Mouse (Mus musculus) adrenal gland, postnatal 4 days (tissue): ENCODE results near the gene Ttyh2. TPM values are rescaled to one million over a fixed set of nuclear protein-coding genes. Genes with fewer than 3 reads are reported as not detected.

ENCODE experiments used
- DNase-seq, 2 experiments: peaks; one replicate each; pipeline ENCODE4 v3.0.0; 2021 to 2022; ENCODE audit warnings: low spot score in 2 of 2, mixed read lengths in 2 of 2
- total RNA-seq, 2 experiments: library from RNA; stranded (reverse); gene quantifications; 2 replicates each; pipeline ENCODE4 v1.2.3; 2021

The Ttyh2 gene
- total RNA-seq, 2 experiments from 2014 or later, result 108 to 113 TPM

DNA sequence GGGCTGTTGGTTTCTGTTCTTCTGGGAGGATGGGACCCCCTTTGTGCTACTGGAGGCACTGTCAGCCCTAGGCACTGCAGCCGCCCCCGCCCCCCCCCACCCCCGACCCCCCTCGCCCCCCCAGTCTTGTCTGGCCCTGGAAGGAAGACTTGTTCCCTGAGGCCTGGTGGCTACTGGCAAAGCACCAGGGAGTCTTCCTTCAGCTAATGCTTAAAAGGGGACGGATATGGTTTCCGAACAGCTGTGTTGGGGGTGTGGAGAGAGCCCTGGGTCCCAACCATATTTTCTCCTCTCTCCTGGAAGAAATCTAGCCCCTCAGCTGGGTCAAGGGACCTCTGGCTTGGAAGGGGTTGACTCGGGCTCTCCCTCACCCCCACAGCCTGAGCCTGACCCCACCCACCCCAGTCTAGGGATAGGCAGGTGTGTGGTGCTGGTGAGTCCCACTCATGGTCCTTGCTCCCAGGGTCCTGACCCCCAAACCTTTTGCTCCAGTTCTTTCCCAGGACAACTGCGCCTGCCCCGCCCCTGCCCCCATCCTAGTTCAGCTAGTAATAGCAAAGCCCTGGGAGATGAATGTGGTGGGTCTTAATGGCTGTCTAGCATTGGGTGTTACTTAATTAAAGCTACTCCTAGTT lies 1.8 kb downstream of the Ttyh2 start:
- no peak for DNase-seq

DNA sequence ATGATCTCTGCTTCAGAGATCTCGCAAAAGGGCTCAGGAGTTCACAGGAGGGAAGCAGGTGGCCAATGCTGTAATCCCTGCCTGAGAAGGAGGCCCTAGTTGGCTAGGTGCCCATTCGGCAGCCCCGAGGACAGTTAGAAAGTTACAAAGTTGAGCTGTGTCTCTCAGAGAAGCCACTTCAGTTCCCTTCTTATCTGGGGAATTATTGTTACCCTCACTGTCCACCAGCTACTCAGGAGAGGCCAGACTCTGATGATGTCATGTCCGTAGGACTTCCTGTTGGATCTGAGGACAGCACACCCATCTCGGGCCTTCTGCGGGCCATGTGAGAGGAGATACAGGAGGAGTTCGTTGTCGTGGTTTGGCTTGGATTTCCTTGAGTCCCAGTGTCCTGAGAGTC lies 4.4 kb downstream of the Ttyh2 start:
- DNase-seq, result no peak

DNA sequence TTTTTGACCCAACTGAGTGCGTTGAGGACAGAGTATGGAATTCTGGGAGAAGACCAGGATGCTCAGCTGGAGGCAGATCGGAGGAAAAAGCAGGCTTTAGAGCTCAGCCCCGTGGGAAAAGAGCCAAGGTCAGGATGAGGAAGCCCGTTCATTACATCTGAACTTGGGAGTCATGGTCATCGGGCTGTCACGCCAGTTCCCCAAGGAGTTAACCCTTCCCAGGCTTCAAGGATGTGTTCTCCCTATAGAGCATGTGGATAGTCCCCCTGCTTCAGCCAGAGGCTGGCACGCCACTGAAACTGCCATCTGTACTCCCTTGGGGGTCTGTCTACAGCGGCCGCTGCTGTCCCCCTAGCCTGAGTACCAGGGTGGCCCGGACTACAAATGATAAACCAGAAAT lies 5.1 kb downstream of the Ttyh2 start:
- no peak for DNase-seq

DNA sequence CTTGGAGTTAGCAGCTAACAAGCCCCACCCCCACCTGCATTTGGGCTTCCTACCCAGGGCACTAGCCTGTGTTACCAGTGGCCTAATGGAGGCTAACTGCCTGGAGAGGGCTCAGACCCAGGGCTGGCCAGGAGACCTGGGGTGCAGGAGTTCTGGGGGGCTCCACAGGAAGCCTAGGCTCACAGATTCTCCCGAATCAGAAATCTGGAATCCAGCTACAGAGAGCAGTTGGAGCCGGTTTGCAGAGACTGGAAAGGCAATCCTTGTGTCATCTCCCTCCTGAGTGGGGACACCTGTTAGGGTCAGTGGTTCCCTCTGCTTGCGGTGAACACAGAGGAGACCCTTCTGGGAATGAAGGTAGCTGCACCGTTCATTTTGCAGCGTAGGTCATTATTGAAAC lies 5.8 kb downstream of the Ttyh2 start:
- DNase-seq, result no peak

DNA sequence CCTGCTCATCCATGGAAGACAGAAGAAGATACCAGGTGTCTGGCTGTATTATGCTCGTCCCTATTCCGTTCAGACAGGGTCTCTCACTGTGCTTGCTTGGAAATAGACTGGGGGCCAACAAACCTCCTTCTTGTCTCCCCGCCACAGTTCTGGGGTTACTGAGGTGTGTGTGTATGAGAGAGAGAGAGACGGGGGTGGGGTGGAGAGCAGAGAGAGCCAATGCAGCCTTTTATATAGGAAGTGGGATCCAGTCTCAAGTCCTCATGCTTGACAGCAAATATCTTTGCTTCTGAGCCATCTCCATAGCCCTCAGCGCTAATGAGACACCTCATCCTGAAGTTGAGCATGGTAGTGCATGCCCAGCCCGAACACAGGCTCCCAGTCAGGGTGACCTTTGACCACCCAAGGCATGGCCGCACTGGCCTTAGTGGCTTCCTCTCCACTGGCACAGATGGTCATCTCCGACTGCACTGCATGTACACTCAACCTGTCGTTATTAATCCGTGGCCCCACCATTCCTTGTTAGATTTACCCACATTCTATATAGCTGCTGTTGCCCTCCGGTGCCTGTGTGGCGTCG lies 7.2 kb downstream of the Ttyh2 start:
- no peak for DNase-seq

DNA sequence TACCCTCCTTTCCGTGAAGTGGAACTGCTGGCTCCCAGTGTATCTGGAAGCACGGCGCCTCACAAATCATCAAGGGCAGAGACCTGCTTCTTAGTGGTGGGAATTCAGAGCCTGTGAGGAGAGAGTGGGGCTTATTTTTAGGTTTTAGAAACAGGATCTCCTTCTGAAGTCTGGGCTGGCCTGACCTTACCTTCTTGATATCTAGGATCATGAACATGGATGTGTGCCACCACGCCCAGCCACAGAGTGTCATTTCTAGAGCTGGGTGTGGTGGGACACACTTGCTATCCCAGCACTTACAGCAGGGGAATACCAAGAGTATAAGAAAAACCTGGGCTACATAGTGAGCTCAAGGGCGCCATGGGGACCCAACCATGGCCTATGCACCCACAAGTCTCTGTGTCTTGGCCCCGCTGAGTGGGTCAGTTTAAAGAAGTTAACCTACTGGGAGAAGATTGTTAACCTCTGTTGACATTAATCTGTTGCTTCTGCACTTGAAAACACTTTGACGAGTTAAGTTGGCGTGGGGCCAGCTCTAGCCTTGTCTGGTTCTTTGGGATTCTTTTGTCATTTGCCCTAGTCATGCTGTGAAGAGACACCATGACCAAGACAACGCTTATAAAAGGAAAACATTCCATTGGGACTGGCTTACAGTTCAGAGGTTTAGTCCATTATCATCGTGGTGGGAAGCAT lies 7.9 kb downstream of the Ttyh2 start:
- DNase-seq, result no peak

DNA sequence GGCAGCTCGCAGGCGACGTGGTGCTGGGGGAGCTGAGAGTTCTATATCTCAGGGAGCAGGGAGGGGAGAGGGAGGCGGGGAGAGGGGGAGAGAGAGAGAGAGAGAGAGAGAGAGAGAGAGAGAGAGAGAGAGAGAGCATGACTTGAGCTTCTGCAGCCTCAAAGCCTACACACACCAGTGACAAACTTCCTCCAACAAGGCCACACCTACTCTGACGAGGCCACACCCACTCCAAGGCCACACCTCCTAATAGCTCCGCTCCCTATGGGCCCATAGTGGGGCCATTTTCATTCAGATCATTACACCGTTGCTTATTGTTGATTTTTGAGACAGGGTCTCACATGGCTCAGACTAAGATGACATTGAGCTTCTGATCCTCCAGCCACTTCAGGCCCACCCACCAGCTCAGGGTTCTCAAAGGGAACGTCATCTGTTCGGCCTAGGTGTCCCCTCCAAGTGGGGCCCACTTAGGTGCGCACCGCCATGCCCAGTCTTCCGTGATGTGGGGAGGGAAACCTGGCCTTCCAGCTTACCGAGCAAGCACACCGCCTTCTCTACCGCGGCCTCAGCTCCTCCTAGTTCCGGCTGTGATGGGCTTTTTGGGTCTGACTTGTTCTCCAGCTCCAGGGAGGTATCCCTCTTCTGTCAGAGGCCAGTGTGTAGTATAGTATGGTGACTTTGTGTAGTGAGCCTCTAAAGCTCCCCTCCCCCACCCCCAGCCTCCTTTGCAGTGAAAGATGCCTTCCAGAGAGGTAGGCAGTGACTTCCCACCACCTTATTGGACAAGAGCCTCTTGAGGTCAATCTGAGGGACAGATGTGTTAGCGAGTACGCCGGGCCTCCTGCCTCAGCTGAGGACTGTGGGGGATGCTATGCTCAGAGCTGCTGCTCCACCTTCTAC lies 8.7 kb downstream of the Ttyh2 start:
- DNase-seq, result no peak

DNA sequence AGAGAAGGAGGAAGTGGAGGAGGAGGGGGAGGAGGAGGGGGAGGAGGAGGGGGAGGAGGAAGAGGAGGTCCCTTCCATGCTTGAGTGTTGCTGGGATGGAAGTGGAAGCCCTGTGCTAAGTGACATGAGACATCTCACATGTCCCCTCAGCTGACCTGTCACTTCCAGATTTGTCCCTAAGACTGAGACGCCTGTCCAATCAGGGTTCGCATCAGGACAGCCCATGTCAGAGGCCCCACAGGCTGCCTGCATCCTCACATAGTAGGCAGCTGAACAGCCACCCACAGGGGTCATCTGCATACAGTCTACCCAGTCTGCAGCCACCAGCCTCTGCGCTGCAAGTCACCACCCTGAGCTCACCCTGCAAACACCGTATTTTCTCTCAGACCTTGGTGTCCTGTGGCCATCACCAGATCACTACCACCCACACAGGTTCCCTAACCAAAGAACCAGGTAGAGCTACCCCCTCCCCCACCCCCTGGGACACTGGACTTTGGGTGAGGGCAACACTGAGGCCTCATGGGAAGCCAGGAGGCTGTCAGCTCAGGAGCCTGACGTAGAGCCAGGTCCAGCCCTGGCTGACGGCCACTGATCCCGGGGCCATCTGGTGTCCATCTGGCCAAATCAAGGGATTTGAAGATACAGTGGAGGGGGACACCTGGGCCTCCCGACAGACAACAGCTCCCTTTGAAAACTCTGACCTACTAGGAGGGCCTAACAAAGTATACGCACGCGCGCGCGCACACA lies 9.6 kb downstream of the Ttyh2 start:
- DNase-seq, result no peak

DNA sequence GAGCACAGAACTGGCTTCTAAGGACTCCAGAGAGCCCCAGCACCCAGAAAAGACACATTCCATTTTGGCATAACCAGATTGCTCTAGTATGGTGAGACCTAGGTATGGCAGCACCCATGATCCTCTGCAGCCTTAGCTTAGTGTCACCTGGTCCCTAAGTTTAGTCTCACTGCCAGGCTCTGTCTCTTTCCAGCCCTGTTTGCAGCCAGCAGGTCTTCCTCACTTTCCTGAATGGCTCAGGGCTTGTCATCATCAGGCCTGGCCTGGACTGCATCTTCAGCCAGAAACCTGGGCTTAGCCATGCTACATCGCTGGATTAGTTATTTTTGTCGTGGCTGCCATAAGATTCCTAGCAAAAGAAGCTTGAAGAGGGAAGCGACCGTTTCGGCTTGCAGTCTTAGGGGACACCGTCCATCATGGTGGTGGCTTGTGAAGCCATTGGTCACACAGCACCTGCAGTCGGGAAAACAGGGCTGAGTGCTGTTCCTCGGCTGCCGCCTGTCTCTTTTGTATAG lies 10.4 kb downstream of the Ttyh2 start:
- no peak for DNase-seq

DNA sequence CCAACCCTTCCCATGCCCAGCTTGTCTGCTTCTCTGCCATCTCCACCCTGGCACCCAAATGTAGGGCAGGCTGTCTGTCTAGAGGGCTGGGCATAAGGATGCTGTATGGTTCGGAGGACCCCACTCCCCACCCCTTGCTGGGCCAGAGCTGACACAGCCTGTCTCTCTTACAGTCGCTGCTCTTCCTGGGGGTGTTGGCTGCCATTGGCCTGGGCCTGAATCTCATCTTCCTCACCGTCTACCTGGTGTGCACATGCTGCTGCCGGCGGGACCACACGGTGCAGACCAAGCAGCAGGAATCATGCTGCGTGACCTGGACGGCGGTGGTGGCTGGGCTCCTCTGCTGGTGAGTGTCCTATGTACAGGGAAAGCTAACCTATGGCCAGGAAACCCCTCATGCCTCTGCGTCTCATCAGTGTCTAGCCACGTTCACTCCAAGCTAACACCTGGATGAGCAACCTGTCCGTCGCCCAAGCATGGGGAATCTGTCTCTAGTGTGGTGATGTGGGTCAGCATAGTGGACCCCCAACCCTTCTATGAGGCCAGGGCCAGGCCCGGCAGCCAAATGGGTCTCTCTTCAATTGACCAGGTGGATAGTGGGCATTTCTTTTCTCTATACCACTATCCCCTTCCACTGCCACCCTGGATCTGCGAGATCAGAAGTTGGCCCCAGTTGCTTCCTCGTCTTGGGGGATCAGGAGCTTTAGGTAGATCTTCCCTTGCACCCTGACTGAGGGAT lies 11.2 kb downstream of the Ttyh2 start:
- no peak for DNase-seq

DNA sequence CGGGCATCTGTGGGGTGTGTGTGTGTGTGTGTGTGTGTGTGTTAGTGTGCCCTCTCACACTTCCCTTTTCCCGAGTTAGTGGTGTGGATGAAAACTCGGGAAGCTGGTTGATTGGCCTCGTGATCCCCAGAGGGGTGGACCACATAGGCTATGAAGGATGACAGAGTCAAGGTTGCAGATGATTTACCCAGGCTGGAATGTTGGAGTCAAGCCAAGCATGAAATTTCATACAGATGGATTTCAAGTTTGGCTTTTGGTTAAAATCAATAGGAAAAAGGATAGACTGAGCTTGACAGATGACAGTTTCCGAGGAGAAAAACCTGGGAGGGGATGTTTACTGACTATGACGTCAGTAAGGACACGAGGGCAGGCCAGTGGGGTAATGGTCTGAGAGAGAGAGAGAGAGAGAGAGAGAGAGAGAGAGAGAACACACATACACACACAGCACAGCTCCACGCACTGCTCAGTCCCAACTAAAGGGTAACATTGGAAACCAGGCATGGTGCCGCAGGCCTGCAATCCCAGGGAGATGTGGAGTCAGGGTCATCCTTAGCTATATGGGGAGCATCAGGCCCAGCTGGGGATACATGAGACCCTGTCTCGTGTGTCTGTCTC lies 12.4 kb downstream of the Ttyh2 start:
- no peak for DNase-seq

DNA sequence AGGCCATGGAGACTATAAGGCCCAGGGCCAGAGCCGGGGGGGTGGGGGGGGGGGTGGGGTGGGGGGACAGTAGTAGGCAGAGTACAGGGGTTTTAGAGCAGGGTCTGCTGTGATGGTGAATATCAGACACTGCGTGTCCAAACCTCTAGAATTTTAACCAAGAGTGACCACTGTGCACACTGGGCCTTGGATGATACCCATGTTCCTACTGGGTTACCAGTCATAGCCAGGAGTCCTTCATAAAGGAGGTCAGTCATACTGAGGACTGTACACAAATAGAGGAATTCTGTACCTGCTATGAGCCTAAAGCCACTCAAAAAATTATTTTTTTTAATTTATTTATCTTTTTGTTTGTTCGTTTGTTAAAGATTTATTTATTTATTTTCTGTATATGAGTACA lies 13.5 kb downstream of the Ttyh2 start:
- DNase-seq, result no peak

DNA sequence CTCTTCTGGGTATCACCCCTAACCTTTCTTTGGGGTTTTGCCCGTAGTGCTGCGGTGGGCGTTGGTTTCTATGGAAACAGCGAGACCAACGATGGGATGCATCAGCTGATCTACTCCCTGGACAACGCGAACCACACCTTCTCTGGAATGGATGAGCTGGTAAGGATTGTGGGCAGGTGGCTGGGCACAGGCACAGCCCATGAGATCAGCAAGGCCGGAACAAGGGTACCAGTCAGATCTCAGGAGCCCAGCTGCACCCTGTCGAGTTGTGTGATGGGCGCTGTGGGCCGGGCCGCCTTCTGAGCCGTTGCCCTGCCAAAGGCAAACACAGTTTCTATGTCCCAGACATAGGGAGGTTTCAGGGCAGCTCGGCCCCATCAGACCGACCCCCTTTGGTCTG lies 15.0 kb downstream of the Ttyh2 start:
- no peak for DNase-seq

DNA sequence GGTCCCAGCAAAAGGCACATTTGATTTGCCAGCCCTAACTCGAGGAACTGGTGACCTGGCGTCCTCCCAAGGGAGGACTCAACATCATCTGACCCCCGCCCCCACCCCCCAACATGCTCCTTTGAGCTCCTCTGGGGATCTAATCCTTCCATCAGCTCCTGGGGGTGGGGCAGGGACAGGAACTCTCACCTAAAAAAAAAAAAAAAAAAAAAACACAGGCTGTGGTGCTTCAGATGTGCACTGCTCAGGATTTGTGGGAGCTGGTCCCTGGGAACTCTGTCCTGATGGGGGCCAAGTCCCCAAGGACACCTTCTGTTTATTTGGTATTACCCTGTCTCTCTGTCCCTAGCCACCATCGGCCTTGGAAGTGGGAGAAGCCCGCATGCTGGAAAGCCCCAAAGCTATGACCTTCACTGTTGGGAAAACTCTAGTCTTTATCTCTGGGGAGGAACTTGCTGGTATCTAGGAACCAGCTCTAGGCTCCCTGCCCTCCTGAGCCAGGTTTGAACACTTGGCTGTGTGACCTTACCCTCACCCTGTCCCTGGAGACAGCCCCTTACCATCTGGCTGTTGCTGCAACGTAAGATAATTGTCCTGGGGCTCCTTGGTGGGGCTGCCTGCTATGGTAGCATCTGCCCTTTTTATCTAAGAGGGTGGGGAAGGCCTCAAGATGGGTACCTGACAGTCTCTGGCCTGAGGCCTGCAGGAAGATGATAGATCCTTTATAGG lies 16.4 kb downstream of the Ttyh2 start:
- no peak for DNase-seq

DNA sequence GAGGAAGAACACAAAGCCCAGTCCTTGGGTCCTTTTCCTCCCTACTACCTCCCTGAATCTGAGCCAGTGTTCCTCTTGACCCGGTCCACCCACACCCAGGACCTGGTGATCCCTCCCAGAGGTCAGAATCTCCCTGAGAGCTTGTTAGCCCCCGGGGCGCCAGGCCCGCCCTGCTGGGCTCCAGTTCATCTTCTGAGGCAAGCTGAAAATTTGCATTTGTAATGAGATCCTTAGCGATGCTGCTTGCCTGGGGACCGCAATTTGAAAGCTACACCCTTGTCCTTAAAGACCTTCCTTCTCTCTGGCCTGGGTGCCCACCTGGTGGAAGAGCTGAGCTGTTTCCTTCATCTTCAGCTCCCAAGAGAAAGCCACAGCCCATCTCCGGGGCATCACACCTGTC lies 17.4 kb downstream of the Ttyh2 start:
- no peak for DNase-seq

DNA sequence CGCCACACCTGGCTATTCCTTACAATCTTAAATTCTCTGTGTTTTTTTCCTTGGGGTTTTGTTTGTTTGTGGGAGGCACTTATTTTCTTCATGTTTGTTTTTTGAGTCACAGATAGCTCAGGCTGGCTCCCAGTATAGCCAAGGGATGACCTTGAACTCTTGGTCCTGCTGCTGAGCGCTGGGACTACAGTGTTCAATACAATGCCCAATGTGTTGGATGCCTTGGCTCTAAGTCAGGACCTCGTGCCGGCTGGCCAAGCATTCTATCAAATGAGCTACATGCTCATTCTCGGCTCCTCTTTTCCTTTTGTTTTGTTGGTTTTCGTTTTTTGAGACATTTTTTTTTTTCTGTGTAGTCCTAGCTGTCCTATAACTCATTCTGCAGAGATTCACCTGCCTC lies 18.2 kb downstream of the Ttyh2 start:
- no peak for DNase-seq

DNA sequence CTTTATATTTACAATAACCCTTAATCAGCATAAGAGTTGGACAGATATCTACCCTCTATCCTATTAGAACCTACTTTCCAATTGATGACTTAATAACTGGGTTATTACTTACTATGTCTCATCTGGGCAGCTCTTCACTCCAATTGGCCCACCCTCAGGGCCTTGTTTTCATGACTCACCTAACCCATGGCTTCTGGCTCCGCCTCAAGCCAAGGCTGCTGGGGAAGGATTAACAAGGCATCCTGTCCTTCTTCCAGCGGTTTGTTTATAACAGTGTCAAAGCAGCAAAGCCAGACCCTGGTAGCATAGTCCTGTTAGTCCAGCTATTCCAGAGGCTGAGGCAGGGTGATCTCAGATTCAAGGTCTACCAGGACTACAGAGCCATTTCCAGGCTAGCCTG lies 19.2 kb downstream of the Ttyh2 start:
- DNase-seq, result no peak

DNA sequence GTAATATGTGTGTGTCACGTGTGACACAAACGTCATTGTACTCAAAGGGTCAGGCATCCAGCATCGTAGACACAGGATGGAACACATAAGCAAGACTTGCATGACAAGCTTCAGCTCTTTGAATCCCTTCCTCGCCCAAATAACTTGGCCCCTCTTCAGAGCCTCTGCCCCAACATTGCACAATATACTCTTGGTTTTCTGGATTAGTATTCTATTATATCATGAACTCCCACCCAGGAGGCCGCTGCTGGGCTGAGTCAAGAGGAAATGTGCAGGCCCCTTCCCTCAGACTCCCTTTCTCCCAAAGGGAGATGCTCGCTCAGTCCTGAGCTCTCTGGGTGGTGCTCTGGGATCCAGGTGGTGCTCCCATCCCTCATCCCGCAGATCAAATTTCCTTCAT lies 23.3 kb downstream of the Ttyh2 start:
- no peak for DNase-seq

DNA sequence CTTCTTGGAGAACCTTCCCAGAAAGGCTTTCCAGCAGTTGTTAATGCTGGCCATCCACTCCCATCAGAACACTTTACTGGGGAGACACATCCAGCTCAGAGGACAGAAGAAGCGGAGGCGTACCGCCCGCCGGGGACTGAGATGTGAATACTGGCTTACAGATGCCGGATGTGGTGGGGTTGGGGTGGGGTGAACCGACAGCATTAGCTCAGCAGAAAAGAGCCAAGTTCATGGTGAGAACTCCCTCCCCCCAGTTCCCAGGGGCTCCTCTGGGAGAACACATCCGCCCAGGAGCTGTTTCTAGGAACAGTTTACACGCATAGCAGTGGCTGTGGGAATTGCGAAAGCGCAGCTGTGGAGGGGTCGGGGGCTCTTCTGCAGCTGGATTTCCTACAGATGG lies 24.3 kb downstream of the Ttyh2 start:
- no peak for DNase-seq
